Comparison of ENCODE assay signal across 17 mouse cellular contexts in genomic region chr2:30872669-30873068, GRCm38 (mm10). TPM values are rescaled to one million over a fixed set of nuclear protein-coding genes. Genes with fewer than 3 reads are reported as not detected.
A peak's percentile ranks its signal among the peaks of the same experiment; 100 is the strongest.
DNase-seq lines count a peak whose midpoint lies in the region; ATAC-seq lines count a peak whose summit lies in the region.
"Had no signal": no experiment of that assay in that cellular context is flagged by ENCODE, and none has a peak within 500 bp of the region (broad histone marks: within the 10 kb centered on the region; RNA-seq: fewer than 3 reads in every experiment).

No protein-coding gene starts in this region.

- H3K9me3 ChIP-seq in forebrain, embryonic 12.5 days, result no peaks in the 10 kb centered on the region
- H3K9me3 ChIP-seq in forebrain, embryonic 15.5 days, result no peaks in the 10 kb centered on the region
- H3K9me3 ChIP-seq in hindbrain, embryonic 10.5 days, result no peaks in the 10 kb centered on the region
- no peaks in the 10 kb centered on the region for H3K9me3 ChIP-seq in hindbrain, embryonic 14.5 days (ENCODE audit: control insufficient read depth, low read length)
- H3K9me3 ChIP-seq in embryonic facial prominence, embryonic 10.5 days, result no peaks in the 10 kb centered on the region
- no peaks in the 10 kb centered on the region for H3K9me3 ChIP-seq in limb, embryonic 12.5 days
- H3K9me3 ChIP-seq: hindbrain, embryonic 15.5 days; liver, embryonic 15.5 days had no signal

- H3K27ac ChIP-seq in forebrain, embryonic 12.5 days, result 0 out of 2 replicates have a peak overlapping the region, but pooled peaks have one; percentile 36
- H3K27ac ChIP-seq in forebrain, embryonic 15.5 days (replicated peaks), result no peak overlapping the region
- 0 out of 2 replicates have a peak overlapping the region, but pooled peaks have one; percentile 26 for H3K27ac ChIP-seq in hindbrain, embryonic 10.5 days
- no peak overlapping the region for H3K27ac ChIP-seq in hindbrain, embryonic 14.5 days
- H3K27ac ChIP-seq in embryonic facial prominence, embryonic 10.5 days (replicated peaks), result peak overlapping the region; percentile 81
- H3K27ac ChIP-seq in limb, embryonic 12.5 days, result peak overlapping the region; percentile 95
- H3K27ac ChIP-seq: hindbrain, embryonic 15.5 days; left cerebral cortex, adult 2 months; liver, embryonic 15.5 days had no signal

- no peak overlapping the region for H3K4me2 ChIP-seq in forebrain, embryonic 12.5 days
- no peak overlapping the region for H3K4me2 ChIP-seq in forebrain, embryonic 15.5 days (replicated peaks)
- no peak overlapping the region for H3K4me2 ChIP-seq in hindbrain, embryonic 14.5 days (replicated peaks)
- H3K4me2 ChIP-seq in limb, embryonic 12.5 days, result peak overlapping the region; percentile 22; the same call in 1 of the 2 replicates
- H3K4me2 ChIP-seq: hindbrain, embryonic 15.5 days; liver, embryonic 15.5 days had no signal

- H3K27me3 ChIP-seq in forebrain, embryonic 12.5 days, result no peaks in the 10 kb centered on the region
- no peaks in the 10 kb centered on the region for H3K27me3 ChIP-seq in forebrain, embryonic 15.5 days
- H3K27me3 ChIP-seq in hindbrain, embryonic 10.5 days (ENCODE audit: insufficient read depth, poor library complexity, severe bottlenecking), result no peaks in the 10 kb centered on the region
- no peaks in the 10 kb centered on the region for H3K27me3 ChIP-seq in hindbrain, embryonic 14.5 days (ENCODE audit: control insufficient read depth, insufficient read depth, low read length)
- H3K27me3 ChIP-seq in embryonic facial prominence, embryonic 10.5 days (replicated peaks; ENCODE audit: low read depth, poor library complexity, severe bottlenecking), result no peaks in the 10 kb centered on the region
- H3K27me3 ChIP-seq in limb, embryonic 12.5 days, result no peaks in the 10 kb centered on the region
- H3K27me3 ChIP-seq: hindbrain, embryonic 15.5 days; liver, embryonic 15.5 days had no signal

- 82% methylated on average over 6 of the region's 6 CpGs for WGBS in forebrain, embryonic 12.5 days
- WGBS in forebrain, embryonic 15.5 days, result 64% methylated on average over 6 of the region's 6 CpGs
- WGBS in hindbrain, embryonic 10.5 days, result 80% methylated on average over 6 of the region's 6 CpGs
- 81% methylated on average over 6 of the region's 6 CpGs for WGBS in hindbrain, embryonic 14.5 days
- 34% methylated on average over 6 of the region's 6 CpGs for WGBS in embryonic facial prominence, embryonic 10.5 days
- WGBS in limb, embryonic 12.5 days, result 13% methylated on average over 6 of the region's 6 CpGs

- no peak for DNase-seq in hindbrain, embryonic 10.5 days (ENCODE audit: low spot score)
- no peak for DNase-seq in hindbrain, embryonic 14.5 days (ENCODE audit: low spot score)
- peak; percentile 85 for DNase-seq in embryonic facial prominence, embryonic 10.5 days (ENCODE audit: low spot score)
- no peak for DNase-seq in layer of hippocampus, adult 18-20 months (ENCODE audit: low spot score in 2 of 2)
- no peak for DNase-seq in adrenal gland, adult 8-10 months
- DNase-seq: adrenal gland, postnatal 14 days; cerebellum, postnatal 14 days; gastrocnemius, postnatal 14 days; kidney, adult 2 months; lung, postnatal 14 days; right cerebral cortex, postnatal 14 days had no signal

- H3K9ac ChIP-seq in forebrain, embryonic 12.5 days, result no peak overlapping the region
- H3K9ac ChIP-seq in forebrain, embryonic 15.5 days (replicated peaks), result no peak overlapping the region
- no peak overlapping the region for H3K9ac ChIP-seq in hindbrain, embryonic 14.5 days
- no peak overlapping the region for H3K9ac ChIP-seq in limb, embryonic 12.5 days (replicated peaks)
- H3K9ac ChIP-seq: hindbrain, embryonic 15.5 days; liver, embryonic 15.5 days had no signal

- ATAC-seq in forebrain, embryonic 12.5 days (ENCODE audit: low FRiP score), result no peak
- no peak for ATAC-seq in forebrain, embryonic 15.5 days (replicated peaks)
- no peak for ATAC-seq in hindbrain, embryonic 14.5 days (ENCODE audit: low FRiP score)
- ATAC-seq in limb, embryonic 12.5 days (ENCODE audit: insufficient number of reproducible peaks, insufficient read depth, low FRiP score, low TSS enrichment, low read depth), result peak; percentile 50

- no peaks in the 10 kb centered on the region for H3K36me3 ChIP-seq in forebrain, embryonic 12.5 days (replicated peaks)
- H3K36me3 ChIP-seq in forebrain, embryonic 15.5 days, result no peaks in the 10 kb centered on the region
- no peaks in the 10 kb centered on the region for H3K36me3 ChIP-seq in hindbrain, embryonic 10.5 days
- H3K36me3 ChIP-seq in hindbrain, embryonic 14.5 days (replicated peaks; ENCODE audit: control insufficient read depth, insufficient read depth), result no peaks in the 10 kb centered on the region
- peaks cover 18% of the 10 kb centered on the region for H3K36me3 ChIP-seq in embryonic facial prominence, embryonic 10.5 days (replicated peaks)
- peaks cover 14% of the 10 kb centered on the region for H3K36me3 ChIP-seq in limb, embryonic 12.5 days
- H3K36me3 ChIP-seq: hindbrain, embryonic 15.5 days; liver, embryonic 15.5 days had no signal

- H3K4me3 ChIP-seq in forebrain, embryonic 12.5 days (replicated peaks), result no peak overlapping the region
- no peak overlapping the region for H3K4me3 ChIP-seq in forebrain, embryonic 15.5 days
- no peak overlapping the region for H3K4me3 ChIP-seq in hindbrain, embryonic 10.5 days
- H3K4me3 ChIP-seq in hindbrain, embryonic 14.5 days (replicated peaks; ENCODE audit: low read length), result no peak overlapping the region
- H3K4me3 ChIP-seq in embryonic facial prominence, embryonic 10.5 days, result no peak overlapping the region
- no peak overlapping the region for H3K4me3 ChIP-seq in limb, embryonic 12.5 days (replicated peaks)
- H3K4me3 ChIP-seq: hindbrain, embryonic 15.5 days; left cerebral cortex, adult 2 months; liver, embryonic 15.5 days had no signal

- peaks cover 22% of the 10 kb centered on the region; the same call in 1 of the 2 replicates for H3K4me1 ChIP-seq in forebrain, embryonic 12.5 days
- H3K4me1 ChIP-seq in forebrain, embryonic 15.5 days, result peaks cover 14% of the 10 kb centered on the region; the same call in 1 of the 2 replicates
- peaks cover 50% of the 10 kb centered on the region for H3K4me1 ChIP-seq in hindbrain, embryonic 10.5 days (replicated peaks)
- 0 out of 2 replicates have a peak, but pooled peaks cover 4% of the 10 kb centered on the region for H3K4me1 ChIP-seq in hindbrain, embryonic 14.5 days (replicated peaks; ENCODE audit: control insufficient read depth, insufficient read depth, low read length)
- peaks cover 68% of the 10 kb centered on the region for H3K4me1 ChIP-seq in embryonic facial prominence, embryonic 10.5 days
- peaks cover 80% of the 10 kb centered on the region for H3K4me1 ChIP-seq in limb, embryonic 12.5 days (replicated peaks)
- H3K4me1 ChIP-seq: liver, embryonic 15.5 days had no signal

RNA-seq across cellular contexts. Expression of gene Prrx2, which starts 37.9 kb away (rescaled TPM):
- 16.0 and 19.8 TPM in 2 replicates for polyA plus RNA-seq in forebrain, embryonic 12.5 days (2016; fragmentation: Nextera tagmentation; extraction: Ambion mirVana)
- 1.6 and 3.1 TPM in 2 replicates for polyA plus RNA-seq in forebrain, embryonic 15.5 days (2015; fragmentation: Nextera tagmentation; extraction: Ambion mirVana)
- polyA plus RNA-seq in hindbrain, embryonic 10.5 days (2016; fragmentation: Nextera tagmentation; extraction: Ambion mirVana), result 40.6 and 43.3 TPM in 2 replicates
- polyA plus RNA-seq in hindbrain, embryonic 14.5 days (2014; fragmentation: Nextera tagmentation; extraction: Ambion mirVana), result 3.7 and 3.9 TPM in 2 replicates
- 87.6 and 94.6 TPM in 2 replicates for polyA plus RNA-seq in embryonic facial prominence, embryonic 10.5 days (2016; fragmentation: Nextera tagmentation; extraction: Ambion mirVana)
- 194 and 201 TPM in 2 replicates for polyA plus RNA-seq in limb, embryonic 12.5 days (2016; fragmentation: Nextera tagmentation; extraction: Ambion mirVana)
- total RNA-seq in layer of hippocampus, adult 18-20 months (2021), result 1 to 10 TPM in 1 of 2 experiments, under 1 TPM in 1; 0.94 to 1.9 TPM
- total RNA-seq in adrenal gland, adult 8-10 months (2022), result 1 to 10 TPM in 2 of 4 experiments, under 1 TPM in 2; 0.59 to 2.2 (median 1.3) TPM
- polyA plus RNA-seq: liver, embryonic 15.5 days had no signal

RNA-seq across cellular contexts. Expression of gene Asb6, which starts 42.5 kb away (rescaled TPM):
- 36.4 and 39.4 TPM in 2 replicates for polyA plus RNA-seq in forebrain, embryonic 12.5 days (2016; fragmentation: Nextera tagmentation; extraction: Ambion mirVana)
- polyA plus RNA-seq in forebrain, embryonic 15.5 days (2015; fragmentation: Nextera tagmentation; extraction: Ambion mirVana), result 43.3 and 45.3 TPM in 2 replicates
- polyA plus RNA-seq in hindbrain, embryonic 10.5 days (2016; fragmentation: Nextera tagmentation; extraction: Ambion mirVana), result 46.1 and 46.5 TPM in 2 replicates
- polyA plus RNA-seq in hindbrain, embryonic 14.5 days (2014; fragmentation: Nextera tagmentation; extraction: Ambion mirVana), result 37.6 and 39.3 TPM in 2 replicates
- 53.9 and 56.0 TPM in 2 replicates for polyA plus RNA-seq in embryonic facial prominence, embryonic 10.5 days (2016; fragmentation: Nextera tagmentation; extraction: Ambion mirVana)
- 44.9 and 47.4 TPM in 2 replicates for polyA plus RNA-seq in limb, embryonic 12.5 days (2016; fragmentation: Nextera tagmentation; extraction: Ambion mirVana)
- total RNA-seq in layer of hippocampus, adult 18-20 months (2021), result 10 to 100 TPM; 40.2 to 43.3 TPM
- total RNA-seq in adrenal gland, adult 8-10 months (2022), result 10 to 100 TPM; 32.9 to 41.3 (median 33.4) TPM

RNA-seq across cellular contexts. Expression of gene Ptges, which starts 57.0 kb away (rescaled TPM):
- polyA plus RNA-seq in forebrain, embryonic 12.5 days (2016; fragmentation: Nextera tagmentation; extraction: Ambion mirVana), result 2.5 and 2.7 TPM in 2 replicates
- polyA plus RNA-seq in forebrain, embryonic 15.5 days (2015; fragmentation: Nextera tagmentation; extraction: Ambion mirVana), result 2.2 and 2.7 TPM in 2 replicates
- 10.8 and 13.3 TPM in 2 replicates for polyA plus RNA-seq in hindbrain, embryonic 10.5 days (2016; fragmentation: Nextera tagmentation; extraction: Ambion mirVana)
- 3.7 and 4.1 TPM in 2 replicates for polyA plus RNA-seq in hindbrain, embryonic 14.5 days (2014; fragmentation: Nextera tagmentation; extraction: Ambion mirVana)
- polyA plus RNA-seq in embryonic facial prominence, embryonic 10.5 days (2016; fragmentation: Nextera tagmentation; extraction: Ambion mirVana), result 10.2 and 10.3 TPM in 2 replicates
- 11.5 and 12.8 TPM in 2 replicates for polyA plus RNA-seq in limb, embryonic 12.5 days (2016; fragmentation: Nextera tagmentation; extraction: Ambion mirVana)
- 1 to 10 TPM; 2.5 to 5.2 TPM for total RNA-seq in layer of hippocampus, adult 18-20 months (2021)
- 10 to 100 TPM; 18.6 to 50.4 (median 35.4) TPM for total RNA-seq in adrenal gland, adult 8-10 months (2022)

Comparison
In these comparisons a context has a peak if more than half of its experiments do, and no peak if none do; other contexts are left out.
1. H3K27ac ChIP-seq: peak in forebrain, embryonic 12.5 days (single experiment), hindbrain, embryonic 10.5 days (single experiment), embryonic facial prominence, embryonic 10.5 days (single experiment) and limb, embryonic 12.5 days (single experiment); none in forebrain, embryonic 15.5 days (single experiment) and hindbrain, embryonic 14.5 days (single experiment).